Mouse (Mus musculus) c-Kit-negative CD71-positive TER-119-positive erythroid progenitor cells, embryonic 14.5 days (primary cell): ENCODE measurements around the gene Lmod1.

Experiments
- DNase-seq: peaks from one replicate; pipeline ENCODE4 v3.0.0-alpha.2; 2013; ENCODE audit warnings: low read depth, low spot score

Lmod1 gene

DNA sequence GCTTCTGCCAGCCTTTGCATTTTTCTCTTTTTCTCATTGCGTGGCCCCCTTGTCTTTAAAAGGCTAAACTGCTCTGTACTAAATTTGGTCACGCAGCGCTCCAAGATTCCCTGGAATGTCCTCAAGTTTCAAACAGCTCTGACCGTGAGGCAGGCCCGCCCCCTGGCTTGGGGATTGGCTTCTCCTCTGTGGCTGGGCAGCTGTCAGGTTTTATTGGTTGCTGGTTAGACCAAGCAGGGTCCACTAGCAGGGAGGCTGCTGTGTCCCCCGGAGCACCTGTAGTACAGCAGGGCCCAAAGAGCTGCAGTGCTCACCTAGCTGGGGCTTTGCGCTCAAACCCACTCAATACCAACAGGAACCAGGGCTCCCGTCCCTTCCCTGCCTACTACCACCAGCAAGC lies at the start of gene Lmod1:
TSS of gene Lmod1 (plus strand) at position 237 of the 400 bp plus-strand sequence.
- no peak for DNase-seq

DNA sequence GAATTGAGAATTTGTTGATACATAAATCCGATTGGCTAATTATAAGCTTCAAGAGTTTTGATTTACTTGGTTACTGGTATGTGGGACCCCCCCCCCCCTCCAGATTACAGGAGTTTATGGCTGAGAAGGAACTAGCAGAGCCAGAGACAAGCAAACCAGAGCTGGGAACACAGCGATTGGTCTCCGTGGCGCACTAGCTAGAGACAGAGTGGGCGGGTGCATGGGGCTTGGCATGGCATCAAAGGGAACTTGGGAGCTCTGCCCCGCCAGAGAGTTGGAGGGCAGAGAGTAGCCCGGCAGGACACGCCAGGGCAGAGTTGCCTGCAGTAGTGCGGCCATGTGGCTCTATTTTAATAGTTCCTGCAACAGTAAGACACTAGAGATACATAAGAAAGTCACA lies 44.0 kb upstream of the Lmod1 start:
- DNase-seq: no peak

DNA sequence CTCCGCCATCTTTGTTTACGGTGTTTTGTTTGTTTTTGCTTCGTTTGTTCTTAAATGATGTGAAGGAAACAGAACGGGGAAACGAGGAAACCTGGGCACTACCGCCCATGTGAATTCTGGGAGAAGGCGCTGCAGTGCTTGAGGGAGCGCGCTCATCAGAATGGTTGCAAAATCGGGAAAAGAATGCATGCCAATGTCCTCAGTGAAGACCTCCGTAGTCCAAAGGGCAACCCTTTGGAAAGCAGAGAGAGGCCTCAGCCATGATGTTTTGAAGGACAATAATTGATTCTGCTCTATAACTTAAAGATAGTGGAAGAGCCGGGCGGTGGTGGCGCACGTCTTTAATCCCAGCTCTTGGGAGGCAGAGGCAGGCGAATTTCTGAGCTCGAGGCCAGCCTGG lies 42.8 kb upstream of the Lmod1 start:
- DNase-seq: no peak

DNA sequence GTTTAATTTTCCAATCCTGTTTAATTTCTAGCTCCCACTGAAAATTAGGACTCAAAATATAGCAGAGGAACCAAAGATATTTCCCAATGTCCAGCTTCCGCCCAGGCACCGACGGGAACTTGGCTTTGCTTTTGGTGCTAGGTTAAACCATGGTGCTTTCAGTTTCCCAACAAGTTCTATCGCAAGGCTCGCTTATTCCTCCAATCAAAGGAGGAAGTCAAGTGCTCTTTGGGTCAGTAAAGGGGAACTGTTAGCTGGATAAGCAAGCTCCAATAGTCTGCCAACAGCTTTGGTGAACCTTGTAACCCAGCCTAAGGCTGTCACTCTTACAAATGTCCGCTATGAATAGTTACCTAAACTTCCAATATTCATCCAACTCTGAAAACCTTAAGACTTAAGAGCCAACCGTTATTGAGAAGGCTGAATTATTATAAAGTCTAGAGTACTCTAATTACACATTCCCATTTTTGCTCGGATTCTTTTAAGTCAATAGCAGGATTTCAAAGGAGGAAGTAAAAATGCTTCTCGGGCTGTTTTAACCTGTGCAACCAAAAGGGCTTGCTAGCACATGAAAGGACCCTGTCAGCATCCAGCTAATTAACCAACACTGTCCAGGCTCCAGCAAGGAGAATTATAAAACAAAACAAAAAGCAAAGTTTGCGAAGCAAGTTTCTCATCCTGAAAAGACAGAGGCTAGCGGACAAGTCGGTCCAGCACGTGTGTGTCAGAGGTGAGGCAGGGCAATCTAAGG lies 41.9 kb upstream of the Lmod1 start:
- DNase-seq: no peak

DNA sequence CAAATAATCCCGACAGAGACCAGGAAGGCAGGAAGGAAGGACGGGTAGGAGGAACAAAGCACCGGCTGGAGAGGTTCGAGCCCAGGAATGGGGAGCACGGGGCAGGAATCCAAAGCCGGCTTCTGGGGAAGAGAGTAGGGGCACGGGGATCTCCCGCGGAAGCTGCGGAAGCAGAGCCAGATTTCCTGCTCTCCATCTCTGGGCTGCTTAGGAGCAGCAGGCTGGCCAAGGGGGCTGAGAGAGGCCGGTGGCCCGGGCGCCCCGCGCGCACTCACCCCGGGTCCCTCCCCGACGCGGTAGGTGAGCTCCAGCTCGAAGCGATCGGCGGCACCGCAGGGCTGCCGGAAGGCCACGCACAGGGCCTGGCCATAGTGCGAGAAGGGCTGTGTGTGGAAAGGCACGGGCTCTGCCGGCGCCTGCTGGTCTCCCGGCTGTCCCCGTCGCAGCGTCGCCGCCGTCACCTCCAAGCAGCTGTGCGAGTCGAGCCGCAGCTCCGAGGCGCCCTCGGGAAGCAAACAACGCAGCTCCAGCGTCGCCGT lies 41.3 kb upstream of the Lmod1 start:
- DNase-seq: no peak

DNA sequence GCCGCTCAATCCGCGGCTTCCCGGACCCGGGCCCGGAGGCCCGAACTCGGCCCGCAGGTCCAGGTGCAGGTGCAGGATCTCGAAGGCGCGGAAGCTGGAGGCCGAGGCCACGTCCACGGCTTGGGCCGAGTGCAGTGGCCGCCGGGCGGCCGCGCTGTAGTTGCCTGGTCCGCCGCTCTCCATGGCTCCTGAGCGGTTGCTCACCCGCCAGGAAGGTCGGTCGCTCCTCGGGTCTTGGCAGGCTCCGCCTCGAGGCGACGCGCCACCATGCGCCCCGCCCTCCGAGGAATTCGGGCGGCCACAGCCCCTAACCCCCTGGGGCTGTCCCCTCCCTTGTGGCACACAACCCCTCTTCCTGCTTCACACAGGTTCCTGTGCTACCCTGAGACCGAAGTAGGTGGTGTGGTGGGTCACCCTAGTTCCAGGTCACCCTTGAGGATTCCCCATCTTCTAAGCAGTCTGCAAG lies 40.7 kb upstream of the Lmod1 start, which contains the start of gene Rnpep:
TSS of gene Rnpep (minus strand) at position 259 of the 466 bp plus-strand sequence.
- DNase-seq: no peak

DNA sequence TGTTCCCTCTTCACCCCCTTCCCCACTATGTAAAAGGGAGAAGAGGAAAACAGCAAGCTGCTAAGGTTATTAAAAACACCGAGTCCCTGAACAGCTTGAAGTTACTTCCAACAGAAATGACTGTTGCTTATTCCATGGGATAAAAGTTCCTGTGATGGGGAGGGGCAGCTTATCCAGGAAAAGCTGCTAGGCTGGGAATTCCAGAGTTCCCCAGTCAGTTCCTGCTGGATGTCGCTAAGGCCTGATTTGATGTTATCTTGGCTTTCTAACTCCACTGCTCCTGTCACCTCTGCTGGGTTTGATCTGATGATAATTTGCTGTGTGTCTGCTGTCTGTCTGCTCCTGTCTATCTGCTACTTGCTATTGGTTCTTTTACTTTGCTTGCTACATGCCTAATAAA lies 38.3 kb upstream of the Lmod1 start:
- no peak for DNase-seq

DNA sequence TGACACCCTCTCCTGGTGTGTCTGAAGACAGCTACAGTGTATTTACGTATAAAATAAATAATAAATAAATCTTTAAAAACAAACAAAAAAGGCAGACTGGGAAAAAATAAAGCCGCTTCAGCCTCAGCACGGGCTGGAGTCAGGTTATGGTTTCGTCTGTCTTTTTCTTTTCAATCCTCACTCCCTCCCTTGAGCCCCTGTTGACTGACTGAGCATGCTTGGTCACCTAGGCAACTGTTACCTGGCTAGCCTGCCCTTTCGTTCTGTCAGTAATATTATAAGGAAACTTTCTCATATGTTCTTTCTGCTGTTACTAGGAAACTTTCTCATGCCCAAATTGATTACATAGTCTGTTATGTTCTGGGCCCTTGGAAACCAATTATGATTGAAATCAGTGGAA lies 33.7 kb upstream of the Lmod1 start:
- no peak for DNase-seq

DNA sequence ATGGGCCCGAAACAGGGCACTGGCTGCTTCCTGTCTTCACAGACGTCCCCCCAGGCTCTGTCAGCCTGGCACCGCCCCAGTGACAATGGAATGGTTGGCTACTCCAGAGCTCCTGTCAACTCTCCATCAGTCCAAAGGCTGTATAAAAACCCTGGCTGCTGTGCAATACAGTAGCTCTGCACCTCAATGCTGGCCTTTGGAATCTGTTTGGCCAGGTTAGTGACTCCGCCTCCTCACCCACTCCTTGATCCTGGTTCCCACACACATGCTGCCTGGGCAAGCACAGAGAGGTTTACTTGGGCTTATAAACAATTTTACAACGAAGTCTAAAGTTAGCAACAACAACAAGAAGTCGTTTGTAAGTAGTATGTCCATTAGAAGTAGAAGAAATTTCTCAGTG lies 13.3 kb upstream of the Lmod1 start:
- DNase-seq: no peak

DNA sequence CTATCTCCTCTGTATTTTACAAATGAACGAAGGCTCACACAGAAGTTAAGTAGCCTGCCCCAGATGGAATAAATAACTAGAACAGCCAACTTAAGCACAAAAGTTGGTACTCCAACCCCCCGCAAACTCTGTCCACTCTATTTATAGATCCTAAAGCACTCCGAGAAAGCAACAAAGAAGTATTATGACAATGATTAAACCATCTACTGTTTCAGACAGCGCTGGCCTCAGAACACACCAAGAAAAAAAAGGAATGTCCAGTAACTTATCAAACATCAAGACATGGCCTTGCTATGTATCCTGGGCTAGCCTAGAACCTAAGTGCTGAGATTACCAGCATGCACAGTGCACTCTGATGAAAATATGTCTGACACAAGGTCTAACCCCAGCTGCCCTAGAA lies 12.4 kb upstream of the Lmod1 start:
- DNase-seq: no peak

DNA sequence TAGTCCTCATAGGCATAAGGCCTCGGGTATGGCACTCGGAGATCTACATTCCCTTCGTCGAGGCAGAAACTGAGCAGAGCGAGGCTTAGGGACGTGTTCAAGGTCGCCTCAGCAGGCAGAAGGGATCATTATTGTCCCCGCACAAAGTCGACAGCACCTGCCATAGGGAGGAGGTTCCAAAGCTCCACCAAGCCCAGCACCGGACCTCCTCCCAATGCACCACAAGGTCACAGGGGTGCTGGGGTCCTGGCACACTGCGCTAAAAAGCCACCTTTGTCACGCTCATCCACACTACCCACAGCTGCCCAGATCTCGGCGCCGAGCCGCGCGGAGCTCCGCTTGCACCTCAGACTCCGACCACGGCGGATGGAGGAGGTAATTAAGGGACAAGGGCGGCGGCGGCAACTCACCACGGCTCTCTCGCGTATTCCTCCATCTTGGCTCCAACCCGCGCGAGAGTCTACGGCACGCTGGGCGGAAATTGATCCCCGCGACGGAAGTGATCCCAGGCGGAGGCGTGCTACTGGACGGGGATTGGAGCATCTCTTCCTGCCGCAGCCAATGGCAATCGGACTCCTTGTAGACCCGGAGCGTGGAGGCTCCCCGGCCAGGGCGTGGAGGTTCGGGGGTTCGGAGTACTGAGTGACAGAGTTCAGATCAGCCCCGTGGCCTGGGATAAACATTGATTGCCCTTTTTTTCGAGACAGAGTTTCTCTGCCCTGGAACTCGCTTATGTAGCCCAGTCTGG lies 11.1 kb upstream of the Lmod1 start, which contains the start of gene Timm17a:
TSS of gene Timm17a (minus strand) at position 495 of the 748 bp plus-strand sequence.
- peak; percentile 82 for DNase-seq

DNA sequence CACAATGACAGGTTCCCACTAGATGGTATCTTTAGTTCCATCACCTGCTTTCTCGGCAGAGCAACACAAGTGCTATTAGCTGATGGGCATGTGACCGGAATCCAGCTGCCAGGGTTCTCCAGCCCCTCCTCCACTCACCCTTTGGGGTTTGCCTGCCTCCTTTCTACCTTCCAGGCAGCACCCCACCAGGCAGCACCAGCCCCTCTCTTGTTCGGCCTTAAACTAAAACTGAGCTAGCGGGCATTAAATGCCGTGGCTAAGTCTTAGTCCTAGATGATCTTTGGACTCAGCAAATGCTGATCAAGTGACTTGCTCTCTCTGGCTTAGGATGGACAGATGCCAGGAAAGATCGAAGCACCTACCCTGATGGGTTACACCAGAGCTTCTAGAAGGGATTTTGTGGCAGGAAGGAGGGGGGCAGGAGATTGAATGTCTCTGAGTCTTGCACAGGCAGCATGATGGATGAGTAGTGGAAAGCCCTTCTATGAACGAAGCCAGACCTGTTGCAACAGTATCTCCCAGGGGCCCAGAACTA lies 1.2 kb upstream of the Lmod1 start:
- DNase-seq: no peak

DNA sequence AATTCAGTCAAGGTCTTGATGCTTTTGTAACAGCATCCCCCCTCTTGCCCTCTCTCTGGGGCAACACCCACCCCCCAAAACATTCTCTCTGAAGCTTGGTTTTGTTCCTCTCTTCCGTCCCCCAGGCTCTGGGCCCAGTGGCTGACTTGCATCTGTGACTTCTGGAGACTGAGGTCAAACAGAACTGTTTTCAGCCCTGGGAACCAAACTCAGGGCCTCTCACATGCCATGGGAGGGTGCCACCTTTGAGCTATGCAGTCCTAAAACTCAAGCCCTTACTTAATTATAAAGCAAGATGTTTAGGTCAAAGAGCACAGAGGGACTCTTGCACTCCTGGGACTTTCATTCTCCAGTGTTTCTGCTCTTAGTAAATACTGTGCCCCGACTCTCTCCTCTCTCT lies 1.3 kb downstream of the Lmod1 start:
- no peak for DNase-seq

DNA sequence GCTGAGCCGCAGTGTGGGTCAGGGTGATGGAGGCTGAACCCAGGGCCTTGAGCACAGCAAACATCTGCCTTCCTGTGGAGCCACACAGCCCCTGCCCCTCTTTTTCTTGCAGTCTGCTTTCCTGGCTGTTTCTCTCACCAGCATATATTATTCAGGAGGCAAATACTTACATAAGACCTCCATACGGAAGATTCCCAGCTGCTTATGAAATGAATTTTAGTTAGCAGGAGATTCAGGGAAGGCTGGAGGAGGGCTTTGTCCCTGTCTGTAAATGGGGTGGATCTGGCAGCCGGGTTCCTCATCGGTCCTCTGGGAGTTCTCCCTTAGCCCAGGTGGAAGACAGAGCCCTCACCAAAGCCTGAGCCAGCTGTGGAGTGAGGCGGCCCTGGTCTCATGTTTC lies 3.8 kb downstream of the Lmod1 start:
- DNase-seq: no peak

DNA sequence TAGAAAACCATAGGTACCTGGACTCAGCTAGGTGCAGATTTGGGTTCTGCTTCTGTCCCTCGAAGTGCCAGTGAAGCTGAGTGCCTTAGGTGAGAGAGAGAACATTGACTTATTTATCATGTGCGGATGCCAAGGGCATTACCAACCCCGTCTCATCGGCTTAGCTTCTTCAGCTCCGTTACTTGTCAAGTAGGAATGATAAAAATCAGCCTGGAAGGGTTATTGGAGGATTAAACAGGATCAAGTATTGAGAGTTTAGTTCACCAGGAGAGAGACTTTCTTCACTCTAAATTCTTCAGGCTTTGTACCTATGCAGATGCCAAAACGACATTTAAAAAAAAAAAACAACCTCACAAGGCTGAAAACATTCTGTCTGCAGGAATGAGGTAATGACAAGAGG lies 6.0 kb downstream of the Lmod1 start:
- DNase-seq: no peak

DNA sequence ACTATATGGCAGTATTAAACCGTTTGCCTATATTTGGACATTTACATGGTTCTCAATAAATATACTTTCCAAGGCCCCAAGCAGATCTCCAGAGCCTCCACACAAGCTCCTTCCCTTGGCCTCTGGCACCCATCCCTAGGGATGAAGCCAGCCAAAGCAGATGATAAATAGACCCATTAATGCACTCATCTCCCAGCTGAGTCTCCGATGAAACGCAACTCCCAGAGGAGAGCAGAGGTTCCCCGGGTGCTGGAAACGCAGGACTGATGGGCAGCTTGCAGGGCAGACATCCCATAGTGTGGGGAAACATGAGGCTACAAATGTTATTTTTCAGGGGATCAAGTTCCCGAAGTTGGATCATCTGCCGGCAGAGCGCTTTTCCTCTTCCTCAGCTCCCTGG lies 17.3 kb downstream of the Lmod1 start:
- DNase-seq: no peak

DNA sequence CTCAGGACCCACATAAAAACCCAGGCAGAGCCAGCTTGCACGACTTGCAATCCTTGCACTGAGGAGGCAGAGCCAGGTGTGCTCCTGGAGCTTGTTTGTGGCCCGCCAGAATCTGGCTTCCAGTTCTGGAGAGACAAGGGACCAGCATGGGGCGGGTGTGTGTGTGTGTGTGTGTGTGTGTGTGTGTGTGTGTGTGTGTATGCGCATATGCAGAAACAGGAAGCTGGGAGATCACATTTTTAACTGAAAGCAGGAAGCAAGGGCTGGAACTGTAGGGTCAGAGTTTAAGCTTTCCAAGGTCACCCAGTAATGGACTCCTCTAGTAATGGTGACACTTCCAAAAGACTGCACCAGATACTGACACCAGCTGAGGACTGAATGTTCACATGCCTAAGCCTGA lies 19.4 kb downstream of the Lmod1 start:
- no peak for DNase-seq

DNA sequence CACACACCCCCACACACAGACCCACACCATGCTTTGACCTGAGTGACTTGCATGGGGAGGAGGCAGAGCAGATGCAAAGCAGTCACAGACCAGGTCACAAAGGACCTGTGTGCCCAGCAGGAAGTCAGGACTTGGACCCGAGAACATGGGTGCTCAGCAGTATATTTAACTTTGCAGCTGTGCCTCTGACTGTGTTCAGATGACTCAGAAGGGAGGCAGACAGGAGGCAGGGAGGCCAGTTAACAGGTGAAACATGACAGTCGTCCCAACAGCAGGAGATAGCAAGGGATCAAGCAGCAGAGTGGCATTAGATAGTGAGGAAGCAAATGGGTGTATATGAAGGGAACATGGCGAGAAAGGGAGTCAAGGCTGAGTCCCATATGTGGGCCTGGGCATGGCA lies 22.3 kb downstream of the Lmod1 start:
- no peak for DNase-seq

DNA sequence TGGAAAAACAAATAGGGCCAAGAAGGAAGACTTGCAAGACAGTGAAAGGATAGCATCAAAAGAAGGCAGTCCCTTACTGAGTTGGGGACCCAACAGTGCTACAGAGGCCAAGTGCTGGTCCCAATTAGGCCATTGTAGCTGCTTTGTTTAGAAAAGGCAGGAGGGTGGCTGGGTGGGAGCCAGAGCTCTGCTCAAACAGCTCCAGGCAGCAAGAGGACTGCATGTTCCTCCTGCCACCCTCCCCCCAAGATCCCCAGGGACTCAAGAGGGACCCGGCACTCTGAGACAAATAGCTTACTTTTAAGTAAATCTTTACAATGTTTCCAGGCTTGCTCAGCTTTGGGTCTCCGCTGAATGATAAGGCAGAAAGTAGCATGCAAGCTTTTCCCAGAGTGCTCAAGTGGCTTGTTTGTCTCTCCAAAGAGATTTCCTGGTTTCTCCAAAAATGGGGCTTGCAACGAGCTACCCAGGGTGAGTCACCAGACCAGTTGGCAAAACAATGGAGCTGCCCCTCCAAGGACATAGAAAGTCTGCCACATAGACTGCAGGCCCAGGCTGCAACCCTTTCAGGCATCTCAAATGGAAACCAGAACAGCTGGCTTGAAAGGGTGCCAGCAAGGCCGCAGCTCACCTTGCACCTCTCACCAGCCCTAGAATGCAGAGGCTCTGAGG lies 23.0 kb downstream of the Lmod1 start:
- no peak for DNase-seq

DNA sequence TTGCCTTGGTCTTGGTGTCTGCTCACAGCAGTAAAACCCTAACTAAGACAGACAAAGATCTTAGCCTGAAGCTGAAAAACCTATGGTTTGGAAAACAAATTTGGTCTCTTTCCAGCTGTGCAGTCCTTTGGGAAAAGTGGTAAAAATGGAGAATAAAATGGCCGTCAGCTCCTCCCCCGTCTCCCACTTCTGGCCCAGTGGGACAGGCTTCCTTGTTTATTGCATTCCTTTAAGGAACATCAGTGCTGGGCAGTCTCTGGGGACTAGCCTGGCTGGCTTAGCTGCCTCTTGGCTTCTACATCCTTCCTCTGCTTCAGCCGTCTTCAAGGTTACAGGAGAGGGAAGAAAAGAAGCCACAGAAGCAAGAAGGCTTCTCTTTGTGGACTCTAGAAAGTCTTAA lies 27.3 kb downstream of the Lmod1 start:
- no peak for DNase-seq

DNA sequence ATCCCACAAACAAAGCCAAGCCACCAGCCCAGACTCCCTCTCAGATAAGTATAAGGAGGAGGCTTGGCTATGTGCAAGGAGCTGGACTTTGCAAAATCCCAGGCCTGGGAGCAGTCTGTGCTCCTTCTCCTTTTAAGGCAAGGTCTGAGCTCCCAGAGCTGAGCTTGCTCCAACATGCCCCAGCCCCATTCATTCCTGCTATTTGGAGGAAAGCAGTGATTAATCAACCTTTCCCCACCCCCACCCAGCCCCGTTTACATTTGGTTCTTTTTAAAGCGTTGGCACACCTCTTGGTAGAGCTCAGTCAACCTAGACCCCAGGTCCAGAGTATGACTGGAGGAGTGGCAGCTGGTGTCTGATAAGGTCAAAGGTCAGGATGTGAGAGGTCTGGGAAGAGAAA lies 34.5 kb downstream of the Lmod1 start:
- DNase-seq: no peak

DNA sequence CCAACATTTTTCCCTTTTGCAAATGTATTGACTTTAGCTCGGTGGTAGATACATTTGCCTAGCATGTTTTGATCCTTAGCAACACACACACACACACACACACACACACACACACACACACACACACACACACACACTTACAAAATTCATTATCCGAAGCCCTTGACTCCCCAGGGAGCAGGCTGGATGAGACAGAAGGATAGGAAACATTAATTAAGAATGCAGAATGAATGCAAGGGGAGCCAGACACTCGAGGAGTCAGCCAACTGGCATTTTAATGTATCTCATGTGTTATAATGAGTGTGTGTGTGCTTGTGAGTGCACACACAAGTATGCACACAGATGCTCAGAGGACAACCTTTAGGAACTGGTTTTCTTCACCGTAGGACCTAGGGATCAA lies 36.9 kb downstream of the Lmod1 start:
- DNase-seq: no peak
